Mouse (Mus musculus) MEL (cell line): ENCODE measurements at regions not wholly inside any gene's neighbourhood (a gene's known extent, or its start where the extent isn't known, plus 50 kb on each side); places are given as distances from the start of the nearest gene placed in this dataset.

Experiments used
- BHLHE40 ChIP-seq: IDR thresholded peaks from 2 replicates; pipeline ENCODE4 v1.6.1; 2012; ENCODE audit warnings: low read depth, mild to moderate bottlenecking, inconsistent platforms, low read length, improper control_type of control experiment, borderline replicate concordance
- CHD2 ChIP-seq: IDR thresholded peaks from 2 replicates; pipeline ENCODE4 v1.6.1; 2011; ENCODE audit warnings: low read length, improper control_type of control experiment
- CTCF ChIP-seq, 3 experiments: IDR thresholded peaks in 2 of 3; conservative IDR thresholded peaks in 1 of 3; 2 replicates each; pipeline ENCODE4 v1.5.1; 2011 to 2012; ENCODE audit warnings: low read length in 3 of 3, low read depth in 2 of 3, mild to moderate bottlenecking in 2 of 3, improper control_type of control experiment in 1 of 3, inconsistent platforms in 1 of 3, mixed read lengths in 1 of 3, moderate library complexity in 1 of 3; ENCODE audit not compliant: control insufficient read depth in 1 of 3, insufficient read depth in 1 of 3, poor library complexity in 1 of 3, severe bottlenecking in 1 of 3
- E2F4 ChIP-seq: IDR thresholded peaks from 2 replicates; pipeline ENCODE4 v1.6.1; 2011; ENCODE audit warnings: low read depth, low read length, improper control_type of control experiment, borderline replicate concordance
- EP300 ChIP-seq, 2 experiments: IDR thresholded peaks; 2 replicates each; pipeline ENCODE4 v1.6.1; 2011; ENCODE audit warnings: improper control_type of control experiment in 2 of 2, low read length in 2 of 2, low read depth in 1 of 2, mild to moderate bottlenecking in 1 of 2
- GABPA ChIP-seq: IDR thresholded peaks from 2 replicates; pipeline ENCODE4 v1.6.1; 2012; ENCODE audit warnings: low read depth, mild to moderate bottlenecking, inconsistent platforms, low read length, improper control_type of control experiment, moderate library complexity
- MAX ChIP-seq: IDR thresholded peaks from 2 replicates; pipeline ENCODE4 v1.6.1; 2011; ENCODE audit warnings: low read length, improper control_type of control experiment
- MEF2A ChIP-seq: IDR thresholded peaks from 2 replicates; pipeline ENCODE4 v1.6.1; 2014; ENCODE audit warnings: low read depth, mild to moderate bottlenecking, inconsistent platforms, low read length, improper control_type of control experiment; ENCODE audit not compliant: poor library complexity, insufficient replicate concordance, severe bottlenecking; ENCODE audit errors: extremely low read depth
- MYC ChIP-seq: IDR thresholded peaks from 2 replicates; pipeline ENCODE4 v1.6.1; 2011; ENCODE audit warnings: low read depth, mild to moderate bottlenecking, low read length, improper control_type of control experiment, moderate library complexity
- NRF1 ChIP-seq: IDR thresholded peaks from 2 replicates; pipeline ENCODE4 v1.6.1; 2014; ENCODE audit warnings: low read depth, mild to moderate bottlenecking, inconsistent platforms, low read length, improper control_type of control experiment, moderate library complexity; ENCODE audit not compliant: poor library complexity, insufficient read depth, severe bottlenecking
- POLR2A ChIP-seq, 2 experiments: IDR thresholded peaks; 2 replicates each; pipeline ENCODE4 v1.6.1; 2011 to 2012; ENCODE audit warnings: low read length in 2 of 2, mild to moderate bottlenecking in 2 of 2, control low read depth in 1 of 2, improper control_type of control experiment in 1 of 2, low read depth in 1 of 2, moderate library complexity in 1 of 2; ENCODE audit not compliant: control insufficient read depth in 1 of 2, insufficient read depth in 1 of 2, poor library complexity in 1 of 2
- TCF12 ChIP-seq: IDR thresholded peaks from 2 replicates; pipeline ENCODE4 v1.6.1; 2014; ENCODE audit warnings: low read depth, mild to moderate bottlenecking, inconsistent platforms, low read length, improper control_type of control experiment, moderate library complexity
- USF1 ChIP-seq: IDR thresholded peaks from 2 replicates; pipeline ENCODE4 v1.6.1; 2014; ENCODE audit warnings: low read depth, mild to moderate bottlenecking, inconsistent platforms, low read length, improper control_type of control experiment, moderate library complexity

DNA sequence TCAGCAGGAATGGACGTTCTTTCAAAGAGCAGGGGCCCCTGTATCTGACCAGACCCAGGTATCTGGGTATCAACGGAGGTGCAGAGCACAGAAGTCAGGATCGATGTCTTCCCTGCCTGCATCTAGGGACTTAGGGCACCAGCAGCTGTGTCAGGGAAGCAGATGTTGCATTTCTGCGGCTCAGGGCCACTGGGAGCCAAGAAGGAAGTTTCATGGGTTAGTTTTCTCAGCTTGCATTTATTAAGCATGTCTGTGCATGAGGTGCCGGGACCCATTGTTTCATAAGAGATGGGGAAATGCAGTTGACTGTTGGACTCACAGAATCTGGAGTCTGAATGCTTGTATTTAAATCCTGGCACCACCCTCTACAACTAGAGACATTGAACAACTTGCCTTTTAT lies 71.3 kb upstream of the Spon1 start:
- TF ChIP-seq USF1 (no peak), CHD2 (no peak), POLR2A (IDR thresholded peaks at IDR 0.05; ENCODE audit: control insufficient read depth in 1 of 2, insufficient read depth in 1 of 2, low read depth in 1 of 2, low read length in 2 of 2, poor library complexity in 1 of 2) (no peak), E2F4 (no peak), TCF12 (no peak), GABPA (no peak), BHLHE40 (no peak), NRF1 (no peak), MAX (no peak), EP300 (IDR thresholded peaks at IDR 0.05; ENCODE audit: low read depth in 1 of 2, low read length in 2 of 2) (no peak), CTCF (IDR thresholded peaks at IDR 0.05 in 2 of 3, conservative IDR thresholded peaks at IDR 0.05 in 1 of 3; ENCODE audit: control insufficient read depth in 1 of 3, insufficient read depth in 1 of 3, low read depth in 2 of 3, low read length in 3 of 3, poor library complexity in 1 of 3, severe bottlenecking in 1 of 3) (no peak), MEF2A (no peak), MYC (no peak)
